Mouse (Mus musculus): Measurements from ENCODE around the gene Nkain1.

DNA sequence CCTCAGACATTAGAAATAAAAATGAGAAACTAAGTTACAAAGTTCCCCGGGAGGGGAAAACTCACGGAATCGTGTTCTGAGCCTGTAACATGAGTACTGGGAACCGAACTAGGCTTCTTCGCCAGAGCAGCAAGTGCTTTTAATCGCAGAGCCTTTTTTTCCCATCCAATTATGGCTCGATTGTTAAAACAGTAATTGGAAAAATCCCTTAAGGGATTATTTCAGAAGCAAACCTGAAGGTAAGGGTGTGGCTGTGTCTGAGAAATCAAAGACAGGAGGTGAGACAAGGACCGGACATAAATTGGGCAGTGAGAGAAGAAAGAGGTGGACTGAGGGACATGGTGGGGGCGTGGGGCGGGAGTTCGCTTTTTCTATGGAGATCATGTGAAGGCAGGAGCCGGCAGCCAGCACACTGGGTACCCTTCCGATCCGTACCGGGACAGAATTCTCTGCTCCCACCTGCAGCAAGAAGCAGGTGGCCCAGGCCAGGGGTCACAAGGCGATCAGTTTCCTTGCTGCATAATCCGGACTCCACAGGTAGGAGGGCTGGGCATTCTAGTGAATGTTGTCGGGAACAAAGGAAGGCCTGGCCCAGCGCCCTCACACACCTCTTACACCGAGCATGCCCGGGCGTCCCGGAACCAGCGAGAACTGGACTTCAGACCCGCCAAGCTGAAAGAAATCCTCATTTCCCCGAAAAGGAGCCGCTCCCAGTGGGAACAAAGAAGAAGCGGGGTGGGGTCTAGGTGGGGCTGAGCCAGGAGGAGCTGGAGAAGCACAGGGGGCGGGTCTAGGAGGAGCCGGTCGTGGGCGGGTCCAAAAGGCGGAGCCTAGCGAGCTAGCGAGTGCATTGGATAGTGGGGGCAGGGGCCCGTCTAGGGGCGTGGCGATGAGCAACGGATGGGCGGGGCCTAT, 54.1 kb downstream of the Nkain1 start:
- TF ChIP-seq CTCF (IDR thresholded peaks at IDR 0.05; ENCODE audit: insufficient read depth, low read length) (no peak), POLR2A (IDR thresholded peaks at IDR 0.05; ENCODE audit: borderline replicate concordance, extremely low read depth, low read depth, low read length) (no peak)

Measured in lung, adult 2 months (tissue).